Mouse (Mus musculus) ovary, postnatal 10 days (tissue): ENCODE measurements at regions not wholly inside any gene's neighbourhood (a gene's known extent, or its start where the extent isn't known, plus 50 kb on each side); places are given as distances from the start of the nearest gene placed in this dataset.

Experiments
- DNase-seq: peaks from one replicate; pipeline ENCODE4 v3.0.0; 2022; ENCODE audit warnings: low spot score

DNA sequence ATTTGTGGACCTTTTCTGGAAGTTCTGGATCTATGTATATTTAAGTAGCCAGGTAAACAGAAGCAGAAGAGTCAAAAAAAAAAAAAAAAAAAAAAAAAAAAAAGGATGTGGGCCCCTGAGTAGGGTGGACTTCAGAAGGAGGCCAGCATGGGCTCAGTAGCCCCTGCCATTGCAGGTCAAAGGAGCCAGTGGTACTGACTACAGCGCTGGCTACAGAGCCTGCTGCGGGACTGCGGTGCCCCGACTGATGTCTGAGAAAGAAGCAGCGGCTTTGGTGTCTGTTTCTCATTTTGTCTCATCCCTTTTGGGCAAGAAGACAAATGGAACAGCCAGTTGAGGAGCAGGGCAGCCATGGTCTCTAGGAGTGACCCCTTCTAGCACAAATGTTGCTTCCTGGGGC, 134.9 kb downstream of the Gm4791 start:
- no peak for DNase-seq

DNA sequence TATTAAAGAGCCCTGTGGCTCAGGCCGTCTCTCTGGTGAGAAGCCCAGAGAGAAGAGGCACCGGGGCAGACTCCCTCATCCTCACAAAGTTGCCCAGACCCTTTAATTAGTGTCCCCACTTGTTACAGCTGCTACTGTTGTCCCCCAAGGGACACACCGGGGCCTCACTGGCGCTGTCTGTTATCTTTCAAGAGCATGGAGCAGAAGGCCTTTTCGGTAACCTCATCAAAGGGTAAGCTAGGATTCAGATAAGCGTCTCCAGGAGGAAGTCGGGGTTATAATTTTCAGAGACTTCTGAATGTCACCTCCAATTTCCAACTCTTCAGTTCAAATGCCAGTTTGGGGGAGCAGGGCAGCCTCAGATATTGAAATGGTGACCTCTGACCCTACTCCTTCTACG, 135.3 kb downstream of the Gm4791 start:
- no peak for DNase-seq

DNA sequence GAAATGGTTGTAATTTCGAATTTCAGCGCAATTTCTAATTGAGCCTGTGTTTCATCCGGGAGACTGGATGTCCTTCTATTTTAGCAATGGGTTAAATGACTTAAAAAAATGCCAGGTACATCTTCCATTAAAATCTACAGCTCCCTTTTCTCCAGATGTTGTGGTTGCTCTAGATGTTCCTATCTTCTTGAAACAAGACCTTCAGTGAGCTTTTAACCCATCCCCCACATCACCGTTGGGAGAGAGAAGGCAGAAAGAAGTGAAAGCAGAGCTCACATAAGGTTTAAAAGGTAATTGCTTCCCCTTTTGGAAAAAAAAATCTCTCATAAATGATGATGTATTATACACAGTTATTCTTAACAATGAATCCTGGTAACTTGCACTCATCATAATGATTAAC, 135.9 kb downstream of the Gm4791 start:
- no peak for DNase-seq

DNA sequence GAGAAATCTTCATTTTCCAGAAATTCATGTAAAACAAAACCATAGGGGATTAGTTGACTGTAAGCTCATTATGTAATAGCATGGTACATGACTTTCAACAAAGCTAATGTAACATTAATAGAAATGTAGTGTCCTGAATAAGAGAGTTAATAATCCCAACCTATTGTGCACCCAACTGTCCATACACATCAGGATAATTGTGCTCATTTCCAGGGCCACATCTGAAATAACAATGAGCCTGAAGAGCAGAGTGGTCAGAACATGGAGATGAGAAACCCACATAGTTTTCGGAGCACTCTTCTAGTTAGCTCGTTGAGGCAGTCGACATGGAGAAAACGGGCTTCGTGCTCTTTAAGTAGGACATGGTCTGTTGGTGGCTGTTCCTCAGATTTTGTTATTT, 138.1 kb downstream of the Gm4791 start:
- DNase-seq = no peak

DNA sequence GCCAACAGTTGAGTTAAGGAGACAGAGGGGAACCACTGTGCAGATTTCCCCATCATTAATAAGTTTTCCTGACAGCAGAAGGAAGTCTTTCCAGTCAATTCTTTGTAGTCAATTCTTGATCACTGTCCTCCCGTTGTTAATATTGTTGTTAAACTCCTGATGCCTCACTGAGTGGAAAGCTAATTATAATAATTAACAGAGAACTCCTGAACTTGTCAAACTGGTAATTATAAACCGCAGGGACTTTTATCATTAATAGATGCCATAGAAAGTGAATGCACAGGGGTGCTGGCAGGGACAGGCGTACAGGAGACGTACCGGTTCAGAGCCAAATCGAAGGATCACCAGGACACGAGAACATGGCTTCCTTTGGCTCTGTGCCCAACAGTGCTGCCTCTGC, 154.9 kb downstream of the Gm4791 start:
- DNase-seq = no peak

DNA sequence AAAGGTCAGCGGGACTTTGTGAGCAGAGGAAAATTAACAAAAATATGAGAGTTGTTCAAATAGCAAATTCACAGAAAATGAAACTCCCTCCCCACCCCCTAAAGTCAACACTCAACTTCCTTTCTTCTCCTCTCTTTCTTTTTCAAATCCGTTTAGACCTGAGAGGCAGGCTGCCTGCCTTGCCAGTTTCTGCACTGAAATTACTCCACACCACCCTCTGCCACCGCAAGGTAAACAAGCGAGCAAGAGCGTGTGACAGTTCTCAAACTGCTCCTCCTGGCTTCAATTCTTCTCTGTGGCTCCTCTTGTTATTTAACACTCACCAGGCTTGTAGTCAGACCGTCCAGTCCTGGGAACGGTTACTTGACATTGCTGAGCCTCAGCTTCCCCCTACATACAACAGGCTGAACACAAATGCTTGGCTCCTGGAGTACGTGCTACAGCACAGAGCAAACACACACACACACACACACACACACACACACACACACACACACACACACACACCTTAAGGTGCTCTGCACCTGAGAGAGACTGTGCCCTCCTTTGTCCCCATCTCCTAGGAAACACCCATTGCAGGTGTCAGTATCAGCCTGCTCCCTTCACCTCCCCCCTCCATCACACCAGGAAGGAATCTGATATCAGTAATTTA, 167.1 kb downstream of the Gm4791 start:
- DNase-seq = no peak

DNA sequence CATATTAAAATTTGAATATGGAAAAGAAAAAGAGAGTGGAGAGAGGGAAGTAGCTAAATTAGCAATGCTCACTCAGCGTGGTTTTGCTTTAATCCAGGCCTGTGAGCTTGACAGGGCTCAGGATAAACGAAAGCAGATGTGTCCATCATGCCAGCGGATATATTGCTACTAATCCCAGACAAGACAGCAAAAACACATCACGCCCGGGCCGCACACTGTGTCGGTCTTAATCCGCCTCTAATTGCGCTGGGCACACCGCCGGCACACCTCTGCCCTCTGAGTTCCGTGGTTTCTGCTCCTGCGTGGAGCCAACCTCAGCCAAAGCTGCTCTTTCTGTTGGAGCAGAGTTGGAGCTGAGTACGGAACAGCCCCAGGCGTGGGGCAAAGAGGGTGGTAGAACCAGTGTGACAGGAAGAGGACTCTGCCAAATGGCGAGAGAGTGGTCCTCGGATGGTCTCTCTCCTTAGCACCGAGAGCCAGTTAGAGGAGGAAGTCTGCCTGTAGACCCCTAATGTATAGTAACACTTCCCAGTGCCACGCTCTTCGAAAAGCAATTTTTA, 169.2 kb downstream of the Gm4791 start:
- DNase-seq = no peak

DNA sequence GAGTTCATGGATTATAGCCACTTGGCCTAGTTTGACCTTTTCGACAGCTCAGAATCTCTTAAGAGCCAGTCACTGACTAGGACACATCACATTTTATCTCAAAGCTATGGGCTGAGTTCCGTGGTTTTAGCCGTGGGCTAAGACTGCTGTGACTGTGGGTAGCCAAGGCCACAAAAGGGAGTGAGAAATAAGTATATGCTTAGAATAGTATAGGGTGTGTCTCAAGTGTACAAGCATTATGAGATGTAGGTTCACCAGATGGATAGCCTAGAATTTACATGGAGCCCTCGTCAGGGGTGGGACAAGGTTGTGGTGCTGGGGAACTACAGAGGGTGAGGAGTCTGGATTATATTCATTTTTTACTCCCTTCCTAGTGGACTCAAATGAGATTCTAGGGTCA, 177.5 kb downstream of the Gm4791 start:
- DNase-seq = no peak

DNA sequence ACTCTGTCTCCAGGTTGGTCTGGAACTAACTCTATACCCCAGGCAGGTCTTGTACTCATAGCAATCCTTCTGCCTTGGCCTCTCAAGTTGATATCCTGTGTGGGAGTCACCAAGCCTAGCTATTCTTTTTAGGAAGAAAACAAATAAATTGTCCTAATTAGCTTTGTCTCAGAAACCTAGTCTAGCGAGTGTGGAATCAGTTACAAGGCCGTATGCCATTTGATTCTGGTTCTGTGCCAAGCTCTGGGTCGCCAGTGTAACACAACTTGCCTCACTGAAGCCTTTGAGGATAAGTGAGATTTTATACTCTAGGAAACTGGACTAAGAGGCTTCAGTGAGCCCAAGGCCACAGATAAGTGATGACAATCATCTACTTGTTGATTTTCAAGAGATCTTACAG, 219.6 kb downstream of the Gm4791 start:
- DNase-seq = no peak

DNA sequence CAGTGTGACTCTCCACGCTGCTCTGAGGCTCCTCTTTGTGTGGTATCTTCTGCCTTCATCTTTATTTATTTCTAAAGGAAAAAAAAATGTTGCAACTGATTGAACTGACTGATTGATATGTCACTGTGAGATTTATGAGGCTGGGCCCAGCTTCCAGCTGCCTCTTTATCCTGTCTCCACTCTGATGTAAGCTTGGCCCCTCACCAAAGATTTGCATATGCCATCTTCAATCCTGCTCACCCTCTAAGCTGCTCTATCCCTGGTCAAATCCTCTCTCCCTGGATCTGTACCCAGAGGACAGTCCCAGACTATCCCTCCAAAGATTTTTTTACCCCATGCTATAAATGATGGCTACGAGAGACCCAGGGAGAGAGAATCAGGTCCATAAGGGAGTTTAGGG, 225.0 kb downstream of the Gm4791 start:
- no peak for DNase-seq

DNA sequence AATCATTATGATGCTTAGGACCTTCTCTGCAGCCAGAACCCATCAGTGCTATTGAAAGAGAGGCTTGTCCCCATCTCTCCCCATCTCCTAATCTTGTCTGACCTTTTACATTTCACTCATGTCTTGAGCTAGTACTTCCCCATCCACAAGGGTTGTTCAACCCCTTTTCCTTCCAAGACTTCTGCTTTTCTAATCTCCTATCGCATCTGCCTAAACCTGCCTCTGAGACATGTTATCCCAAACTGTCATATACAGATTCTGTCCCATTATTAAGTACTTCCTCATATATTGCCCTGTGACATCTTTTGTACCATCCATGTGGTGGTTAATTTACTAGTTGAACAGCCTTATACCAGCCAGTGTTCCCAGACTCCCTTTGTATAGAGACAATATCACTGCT, 225.7 kb downstream of the Gm4791 start:
- no peak for DNase-seq

DNA sequence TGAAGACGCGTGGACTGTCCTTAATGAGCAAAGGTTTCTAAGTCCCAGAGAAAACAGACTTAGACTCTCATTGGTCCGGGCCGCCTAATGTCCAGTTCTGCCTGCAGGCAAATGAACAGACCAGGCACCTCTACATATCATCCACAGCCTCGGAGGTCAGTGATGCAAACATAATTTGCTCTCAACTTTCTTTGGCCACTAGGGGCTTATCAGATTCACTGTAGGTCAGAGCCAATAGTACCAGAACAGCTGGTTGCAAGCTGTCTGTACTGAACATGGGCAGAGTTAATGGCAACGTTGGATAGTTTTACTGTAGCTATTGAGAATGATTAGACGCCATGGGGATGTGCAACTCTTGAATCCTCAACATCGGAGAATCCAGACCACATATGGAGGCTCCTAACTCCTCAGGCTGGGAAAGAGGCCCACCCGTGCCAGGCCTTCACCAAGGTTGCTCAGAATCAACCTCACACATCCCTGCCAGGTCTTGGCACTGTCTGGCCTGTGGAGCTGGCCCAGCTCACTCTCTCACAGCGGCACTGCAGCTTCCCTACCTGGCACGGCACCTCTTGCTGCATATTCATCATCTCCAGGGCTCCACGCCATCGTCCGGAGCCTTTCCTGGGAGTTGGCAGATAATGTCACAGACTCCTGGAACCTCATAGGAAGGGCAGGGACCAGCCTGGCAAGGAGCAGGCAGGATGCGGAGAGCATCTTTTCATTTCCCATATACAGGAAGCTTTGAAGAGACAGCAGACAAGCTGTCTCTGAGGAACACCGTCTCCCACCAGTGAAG, 228.1 kb downstream of the Gm4791 start:
- DNase-seq = no peak

DNA sequence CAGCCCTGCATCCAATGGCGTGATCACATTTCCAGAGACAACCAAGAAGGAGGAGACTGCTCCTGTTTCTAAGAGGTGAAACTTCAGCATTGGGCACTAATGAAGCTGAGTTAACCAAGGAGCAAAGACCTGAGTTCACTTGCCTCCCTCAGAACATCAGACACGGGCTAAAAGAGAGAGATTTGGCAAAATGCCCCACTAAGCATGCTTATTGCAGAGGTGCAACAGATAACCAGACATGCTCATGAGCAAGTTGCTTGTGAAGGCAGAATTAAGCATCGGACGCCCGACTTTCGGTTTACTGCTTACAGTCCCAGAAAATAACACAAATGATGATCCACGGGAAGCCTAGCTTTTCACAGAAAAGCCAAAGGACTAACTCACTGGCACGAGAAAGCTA, 228.8 kb downstream of the Gm4791 start:
- DNase-seq = no peak

DNA sequence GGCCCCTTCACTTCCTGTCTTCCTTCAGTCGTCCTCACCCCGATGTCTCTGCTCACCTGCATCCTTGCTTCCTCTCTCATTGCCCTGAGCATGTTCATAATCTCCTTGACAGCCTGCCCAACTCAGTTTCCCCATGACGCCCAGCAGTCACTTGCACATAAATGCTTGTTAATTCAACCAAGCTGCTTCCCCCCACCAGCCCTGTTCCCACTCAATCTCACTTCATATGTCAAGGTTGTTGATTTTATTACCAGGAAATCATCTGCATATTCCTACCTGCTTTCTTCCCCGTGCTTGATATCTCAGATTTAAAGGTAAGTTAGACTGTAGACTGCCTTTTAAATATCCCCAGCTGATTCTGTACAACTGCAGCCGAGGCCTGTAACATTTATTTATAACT, 230.2 kb downstream of the Gm4791 start:
- no peak for DNase-seq

DNA sequence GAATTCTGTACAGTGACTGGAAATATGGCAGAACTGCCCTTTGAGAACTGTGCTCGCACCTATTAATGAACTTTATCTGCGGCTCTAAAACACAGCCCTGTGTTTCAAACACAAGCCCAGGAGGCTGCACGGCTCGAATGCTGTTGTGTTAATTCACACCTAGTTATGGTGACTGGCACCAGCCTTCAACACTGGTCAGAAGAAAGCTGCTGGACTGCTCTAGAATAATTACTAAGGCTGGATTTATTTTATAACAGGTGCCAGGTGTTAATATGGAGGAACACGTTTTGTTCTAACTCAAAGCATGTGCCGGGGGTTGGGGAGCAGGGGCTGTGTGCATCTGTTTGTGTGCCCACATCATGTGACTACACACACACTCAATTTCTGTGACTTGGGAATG, 230.8 kb downstream of the Gm4791 start:
- no peak for DNase-seq

DNA sequence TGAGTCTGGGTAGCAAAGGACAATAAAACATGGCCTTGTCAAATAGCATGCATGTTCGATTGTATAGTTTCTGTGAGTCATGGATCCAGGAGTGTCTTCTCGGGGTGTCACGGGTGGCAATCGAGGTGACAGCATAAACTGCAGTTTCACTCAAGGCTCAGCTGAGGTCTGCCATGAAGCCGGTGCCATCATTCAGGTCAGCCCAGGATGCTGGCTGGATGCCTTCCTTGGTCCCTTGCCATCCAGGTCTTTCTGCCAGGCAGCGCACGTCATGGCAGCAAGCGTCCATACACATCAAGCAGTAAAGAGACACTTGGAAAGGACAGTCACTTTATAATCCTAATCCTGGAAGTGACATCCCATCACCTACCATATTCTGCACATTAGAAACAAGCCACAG, 242.4 kb downstream of the Gm4791 start:
- no peak for DNase-seq

DNA sequence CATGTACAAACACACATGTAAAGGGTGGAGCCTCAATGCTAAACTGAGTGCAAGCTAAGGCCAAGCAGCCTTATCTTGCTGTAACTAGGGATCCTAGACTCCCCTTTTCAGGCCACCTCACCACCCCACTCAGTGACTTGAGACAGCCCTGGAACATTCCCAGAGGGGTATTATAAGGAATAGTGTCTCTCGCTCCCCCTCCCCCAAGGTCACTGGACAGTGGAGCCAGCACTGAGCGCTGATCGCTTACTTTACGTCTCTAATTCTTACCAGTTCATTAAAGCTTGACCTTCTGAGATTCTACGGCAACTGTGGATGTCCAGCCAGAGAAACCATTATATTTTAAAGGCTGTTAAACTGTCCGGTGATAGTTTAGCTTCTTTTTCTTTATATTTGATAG, 243.5 kb downstream of the Gm4791 start:
- DNase-seq = no peak

DNA sequence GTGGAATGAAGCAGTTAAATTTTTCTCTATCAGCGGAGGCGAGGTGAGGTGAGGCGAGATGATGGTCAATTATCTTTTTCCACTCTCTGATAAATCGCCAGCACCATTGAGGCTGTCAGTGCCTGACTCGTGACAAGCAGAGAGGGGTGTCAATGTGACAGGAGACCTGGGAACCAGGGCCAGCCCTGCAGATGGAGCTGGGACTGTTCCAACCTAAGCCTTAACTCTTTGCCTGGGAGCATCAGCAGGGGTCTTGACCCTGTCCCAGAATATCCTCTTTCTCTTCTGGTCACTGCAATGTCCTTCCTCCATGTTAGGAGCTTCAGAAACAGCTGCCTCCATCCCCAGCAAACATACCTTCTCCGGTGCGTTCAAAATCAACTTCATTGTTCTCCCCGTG, 244.0 kb downstream of the Gm4791 start:
- no peak for DNase-seq

DNA sequence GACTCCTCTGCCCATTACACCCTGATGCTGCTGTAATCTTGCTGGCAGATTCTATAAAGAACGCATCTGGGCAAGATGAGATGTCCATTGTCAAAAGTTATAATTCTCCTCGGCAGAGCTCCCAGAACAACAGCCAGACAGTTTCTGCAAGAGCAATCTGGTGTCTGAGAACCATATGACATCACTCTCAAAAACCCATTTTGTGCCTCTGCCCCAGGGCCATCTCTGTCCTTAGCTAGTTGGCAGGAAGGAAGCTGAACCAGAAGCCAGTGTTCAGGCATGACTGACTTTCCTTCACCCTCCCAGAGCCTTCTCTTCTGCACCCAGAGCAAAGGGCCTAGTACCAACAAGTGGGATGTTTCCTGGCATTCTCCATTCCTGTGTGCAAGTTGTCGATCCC, 250.5 kb downstream of the Gm4791 start:
- DNase-seq = no peak

DNA sequence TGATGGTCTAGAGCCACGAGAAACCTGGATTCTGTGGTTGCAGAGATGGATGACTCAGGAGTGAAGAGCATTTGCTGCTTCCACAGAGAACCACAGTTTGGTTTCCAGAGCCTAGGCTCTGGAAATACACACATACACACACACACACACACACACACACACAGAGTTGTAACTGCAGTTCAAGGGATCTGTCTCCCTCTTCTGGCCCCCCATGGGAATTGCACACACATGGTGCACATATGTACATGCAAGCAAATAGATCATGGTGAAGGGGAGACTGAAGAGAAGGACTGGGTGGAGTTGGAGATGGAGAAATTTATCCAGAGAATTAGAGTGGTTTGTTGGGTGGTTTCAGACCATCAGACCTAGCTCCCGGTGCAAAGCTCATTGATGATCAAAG, 252.6 kb downstream of the Gm4791 start:
- DNase-seq = no peak

DNA sequence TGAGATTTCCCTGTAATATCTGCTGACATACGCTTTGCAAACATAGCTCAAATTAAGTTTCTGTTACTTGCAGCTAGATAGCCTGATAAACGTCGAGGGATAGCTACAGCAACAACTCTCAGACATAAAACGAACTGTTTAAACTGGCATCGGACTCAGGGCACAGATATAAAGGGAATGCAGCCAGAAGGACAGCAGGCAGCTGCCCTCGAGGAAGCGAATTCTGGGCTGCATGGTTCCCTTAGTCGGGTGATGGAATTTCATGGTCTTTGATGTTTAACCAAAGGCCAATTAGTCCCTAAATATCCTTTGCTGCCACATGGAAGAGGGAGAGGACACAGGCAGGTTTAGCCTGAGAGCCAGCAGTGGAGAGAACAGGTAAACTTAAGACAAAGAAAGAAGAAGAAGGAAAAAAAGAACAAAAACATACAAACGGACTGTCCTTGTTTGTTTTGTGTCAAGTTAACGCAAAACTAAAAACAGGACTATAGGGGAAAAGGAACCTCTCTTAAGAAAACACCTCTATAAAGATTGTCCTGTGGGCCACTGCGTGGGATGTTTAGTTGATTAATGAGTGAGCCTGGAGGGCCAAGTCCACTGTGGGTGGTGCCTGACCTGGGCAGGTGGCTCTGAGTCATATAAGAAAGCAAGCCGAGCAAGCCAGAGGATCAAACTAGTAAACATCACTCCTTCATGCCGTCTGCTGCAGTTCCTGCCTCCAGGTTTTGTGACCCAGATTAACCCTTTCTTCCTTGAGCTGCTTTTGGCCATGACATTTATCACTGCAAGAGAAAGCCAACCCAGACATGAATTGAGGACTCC, 255.5 kb downstream of the Gm4791 start:
- DNase-seq = no peak

DNA sequence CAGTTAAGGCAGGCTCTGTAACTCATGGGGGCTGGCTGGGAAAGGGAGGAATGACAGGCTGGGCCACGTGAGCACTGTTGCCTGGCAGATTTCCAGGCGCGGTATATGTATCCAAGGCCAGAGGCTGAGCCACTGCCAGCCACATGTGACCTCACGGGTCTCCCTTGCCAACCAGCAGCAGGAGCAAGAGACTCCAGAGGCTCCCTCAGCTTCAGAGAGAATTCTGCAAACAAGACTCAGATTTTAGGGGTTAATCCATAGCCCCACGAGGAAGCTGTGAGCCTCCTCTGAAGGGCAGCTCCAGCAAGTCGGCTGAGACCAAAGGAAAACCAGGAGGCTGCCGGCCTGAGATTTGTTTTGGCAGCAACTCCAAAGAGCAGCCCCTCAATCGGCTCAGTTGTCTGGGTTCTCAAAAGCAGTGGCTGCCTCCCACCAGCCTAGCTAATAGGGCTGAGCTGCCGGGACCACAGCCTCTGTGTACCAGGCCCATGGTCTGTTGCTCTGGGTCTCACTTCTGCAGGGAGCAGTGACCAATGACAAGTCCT, 264.0 kb upstream of the Cadm1 start:
- peak; percentile 9 for DNase-seq
